Mouse (Mus musculus): ENCODE measurements around the gene Bco2.

Gene Bco2

DNA sequence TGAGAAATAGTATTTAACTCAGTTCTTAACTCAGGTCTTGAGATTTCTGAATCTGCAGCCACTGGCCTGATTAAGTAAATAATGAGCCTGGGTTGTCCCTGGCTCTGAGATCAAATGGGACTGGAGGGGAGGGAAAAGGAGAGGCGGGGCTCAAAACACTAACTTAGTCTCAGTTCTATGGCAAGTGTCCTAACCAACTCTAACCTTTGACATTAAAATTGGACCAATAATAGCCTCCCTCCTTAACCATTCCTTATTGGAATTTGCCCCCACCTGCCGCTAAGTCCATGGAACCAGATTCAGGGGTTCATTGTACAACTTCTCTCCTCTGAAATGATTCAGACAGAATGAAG lies at the start of gene Bco2:
TSS of gene Bco2 (minus strand) at position 88 of the 353 bp plus-strand sequence.
- in situ Hi-C loops (cut with MboI) = no loop called here

DNA sequence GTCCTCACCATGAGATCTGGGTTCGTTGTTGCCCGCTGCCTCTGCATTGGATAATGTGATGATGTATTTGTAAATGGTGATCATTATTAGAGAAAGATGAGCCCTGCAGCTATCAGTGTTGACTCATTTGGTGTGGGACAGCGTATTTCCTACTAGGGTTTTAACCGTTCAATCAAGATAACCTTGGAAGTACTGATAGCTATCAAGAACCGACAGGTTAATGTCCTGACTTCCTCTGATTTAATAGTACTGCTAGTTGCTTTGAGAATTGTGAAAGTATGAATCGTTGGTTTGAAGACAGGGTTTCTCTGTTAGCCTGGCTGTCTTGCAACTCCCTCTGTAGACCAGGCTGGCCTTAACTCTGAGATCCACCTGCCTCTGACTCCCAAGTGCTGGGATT lies 49.4 kb upstream of the Bco2 start:
- in situ Hi-C loops (cut with MboI) = no loop called here

- in situ Hi-C loops (cut with MboI) = no loop called here
Observed at GRCm38 (mm10) chr9:50603998-50604324, 49.0 kb upstream of the Bco2 start.

DNA sequence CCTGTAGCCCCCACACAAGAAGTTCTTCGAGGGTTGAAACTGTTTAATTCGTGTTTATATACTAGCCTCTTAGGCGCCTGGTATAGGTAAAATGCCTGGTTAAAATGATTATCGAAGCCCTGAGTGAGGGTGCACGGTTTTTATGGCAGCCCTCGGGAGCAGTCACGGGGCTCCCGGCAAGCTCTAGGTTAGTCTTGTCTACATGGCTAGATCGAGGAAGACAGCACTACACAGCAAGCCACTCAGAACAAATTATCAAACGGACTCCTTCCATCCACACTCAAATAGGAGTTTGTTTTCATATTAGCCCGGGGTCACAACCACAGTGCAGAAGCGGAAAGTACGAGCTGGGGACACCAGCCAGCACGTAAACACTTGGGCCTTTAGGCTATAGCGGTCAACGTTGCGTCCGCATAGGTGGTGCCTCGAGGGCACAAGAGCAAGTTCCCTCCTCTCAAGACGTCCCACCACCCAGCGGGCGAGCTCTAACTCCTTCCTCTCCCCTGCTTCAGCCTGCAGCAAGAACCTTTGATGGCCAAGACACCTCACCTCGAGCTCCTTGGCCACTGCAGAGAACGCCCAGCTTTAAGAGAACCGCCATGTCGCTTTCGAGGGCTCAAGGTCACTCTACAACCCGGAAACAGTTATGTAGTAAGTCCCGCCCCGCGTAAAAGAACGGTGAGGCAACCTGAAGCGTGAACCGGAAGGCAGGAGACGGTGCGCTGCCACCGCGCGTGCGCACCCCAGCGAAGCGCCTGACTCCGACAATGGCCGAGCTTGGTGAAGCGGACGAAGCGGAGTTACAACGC lies 48.4 kb upstream of the Bco2 start, which contains the start of the genes Sdhd and Timm8b:
TSS of gene Sdhd (minus strand) at position 624 of the 809 bp plus-strand sequence.
TSS of gene Timm8b (plus strand) at position 722 of the 809 bp plus-strand sequence.
- in situ Hi-C loops (cut with MboI) = no loop called here

GRCm38 (mm10) chr9:50602055-50602845 lies 47.3 kb upstream of the Bco2 start:
- in situ Hi-C loops (cut with MboI) = no loop called here

GRCm38 (mm10) chr9:50601536-50601935 lies 46.6 kb upstream of the Bco2 start:
- in situ Hi-C loops (cut with MboI) = no loop called here

GRCm38 (mm10) chr9:50596973-50597372 lies 42.0 kb upstream of the Bco2 start:
- in situ Hi-C loops (cut with MboI) = loop anchor here (5.0 kb wide), 1 partner anchor 70 kb away; the partner anchor contains the start of gene Pts

- in situ Hi-C loops (cut with MboI) = loop anchor here (5.0 kb wide), 1 partner anchor 68 kb away; the partner anchor contains the start of gene Pts
Observed at GRCm38 (mm10) chr9:50594794-50595417, 39.9 kb upstream of the Bco2 start.

DNA sequence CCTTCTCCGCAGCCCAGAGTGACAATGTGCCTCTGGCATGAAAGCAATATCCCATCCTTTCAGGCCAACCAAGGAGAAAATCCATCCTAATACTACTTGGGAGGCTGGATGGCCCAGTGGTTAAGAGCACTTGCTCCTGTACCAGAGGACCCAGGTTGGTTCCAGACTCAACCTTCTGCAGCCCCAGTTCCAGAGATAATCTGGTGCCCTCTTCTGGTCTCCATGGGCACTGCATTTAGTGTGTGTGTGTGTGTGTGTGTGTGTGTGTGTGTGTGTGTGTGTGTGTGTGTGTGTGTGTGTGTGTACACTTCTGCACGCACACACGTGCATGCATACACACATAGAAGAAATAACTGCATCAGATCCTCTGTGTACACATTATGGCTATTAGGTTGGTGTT lies 38.6 kb upstream of the Bco2 start:
- in situ Hi-C loops (cut with MboI) = no loop called here

GRCm38 (mm10) chr9:50592955-50593354 lies 38.0 kb upstream of the Bco2 start:
- in situ Hi-C loops (cut with MboI) = no loop called here

- in situ Hi-C loops (cut with MboI) = no loop called here
Observed at GRCm38 (mm10) chr9:50590856-50591518, 36.0 kb upstream of the Bco2 start.

DNA sequence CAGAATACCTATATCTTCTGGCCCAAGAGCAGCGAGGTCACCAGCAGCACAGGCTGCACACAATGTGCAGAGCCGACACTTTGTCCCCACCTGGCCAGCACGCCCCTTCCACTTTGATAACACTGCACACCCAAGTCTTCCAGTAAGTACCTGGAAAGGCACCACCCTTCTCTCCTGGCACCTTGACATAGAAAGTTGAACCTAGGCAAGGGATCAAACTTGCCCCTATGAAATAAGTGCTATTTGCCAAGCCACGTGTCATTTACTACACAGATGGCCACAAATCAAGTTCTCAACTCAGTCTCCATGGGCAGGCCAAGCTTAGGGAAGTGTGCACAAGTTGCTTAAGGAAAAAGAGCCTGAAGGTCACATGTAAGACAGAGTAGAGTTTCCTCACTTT lies 32.0 kb upstream of the Bco2 start:
- in situ Hi-C loops (cut with MboI) = no loop called here

GRCm38 (mm10) chr9:50585145-50585818 lies 30.3 kb upstream of the Bco2 start:
- in situ Hi-C loops (cut with MboI) = no loop called here

GRCm38 (mm10) chr9:50580370-50580769 lies 25.4 kb upstream of the Bco2 start:
- in situ Hi-C loops (cut with MboI) = no loop called here

DNA sequence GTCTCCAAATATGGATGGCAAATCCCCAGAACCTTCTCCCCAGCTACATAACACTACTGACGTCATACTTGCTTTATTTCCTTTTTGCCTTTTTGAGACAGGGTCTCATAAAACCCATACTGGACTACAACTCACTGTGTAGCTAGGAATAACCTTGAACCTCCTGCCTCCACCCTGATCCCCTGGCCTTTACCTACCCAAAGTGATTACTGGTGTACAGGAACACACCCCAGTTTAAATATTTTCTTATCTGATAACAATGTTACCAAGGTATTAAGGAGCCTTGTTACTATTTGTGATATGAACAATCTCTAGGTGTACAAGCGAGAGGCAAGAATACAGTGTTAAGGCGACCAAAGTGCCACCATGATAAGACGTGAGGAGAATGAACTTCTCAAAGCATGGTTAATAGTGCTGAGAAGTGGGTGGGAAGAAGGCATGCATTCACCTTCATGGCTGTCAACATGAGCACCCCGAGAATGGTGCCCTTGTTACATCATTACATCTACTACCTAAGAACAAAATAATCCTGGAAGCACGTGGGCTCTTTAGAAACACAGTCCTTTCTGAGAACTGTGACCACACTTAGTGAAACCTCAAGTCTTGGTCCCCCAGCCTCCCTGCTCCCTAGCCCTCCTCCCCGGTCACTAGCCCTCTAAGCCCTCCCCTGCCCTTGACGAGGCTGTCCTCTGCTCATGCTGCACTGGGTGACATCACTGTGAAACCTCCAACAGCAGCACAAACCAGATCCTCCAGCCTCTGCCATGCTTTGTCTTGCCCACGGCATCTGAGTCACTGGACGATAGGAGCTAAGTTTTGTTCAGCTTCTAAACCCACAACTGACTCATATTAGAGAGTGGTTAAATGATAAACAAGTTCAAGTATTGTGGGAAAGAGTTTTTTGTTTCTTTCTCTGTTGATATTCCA lies 14.9 kb upstream of the Bco2 start:
- in situ Hi-C loops (cut with MboI) = no loop called here

DNA sequence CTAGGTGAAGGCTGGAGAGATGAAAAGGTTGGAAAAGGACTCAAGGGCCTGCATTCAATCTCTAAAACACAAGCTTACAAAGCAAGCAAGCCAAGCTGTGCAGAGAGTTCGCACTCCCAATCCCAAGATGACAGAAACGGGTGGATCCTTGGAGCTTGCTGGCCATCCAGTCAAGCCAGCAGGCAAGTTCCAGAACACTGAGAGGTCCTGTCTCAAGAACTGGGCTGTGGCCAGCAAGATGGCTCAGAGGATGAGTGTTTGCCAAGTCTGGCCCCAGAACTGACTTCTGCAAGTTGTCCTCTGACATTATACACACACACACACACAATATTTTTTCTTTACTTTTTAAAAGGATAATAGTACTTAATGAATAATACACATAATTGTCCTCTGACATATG lies 12.9 kb upstream of the Bco2 start:
- in situ Hi-C loops (cut with MboI) = no loop called here

DNA sequence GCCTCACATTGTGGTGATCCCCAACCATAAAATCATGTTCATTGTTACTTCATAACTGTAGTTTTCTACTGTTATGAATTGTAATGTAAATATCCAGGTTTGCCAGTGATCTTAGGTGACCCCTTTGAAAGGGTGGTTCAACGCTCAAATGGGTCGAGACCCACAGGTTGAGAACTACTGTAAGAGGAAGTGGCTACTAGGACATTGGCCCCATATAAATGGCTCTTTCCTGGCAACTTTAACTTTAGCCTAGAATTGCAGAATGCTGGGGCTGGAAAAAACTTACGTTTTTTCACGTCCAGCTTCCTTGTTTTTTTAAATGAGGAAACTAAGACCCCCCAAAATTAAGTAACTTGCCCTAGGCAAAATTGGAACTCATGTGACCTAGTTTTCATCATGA lies 12.4 kb upstream of the Bco2 start:
- in situ Hi-C loops (cut with MboI) = no loop called here

- in situ Hi-C loops (cut with MboI) = no loop called here
Observed at GRCm38 (mm10) chr9:50565940-50566339, 11.0 kb upstream of the Bco2 start.

GRCm38 (mm10) chr9:50565173-50565572 lies 10.2 kb upstream of the Bco2 start:
- in situ Hi-C loops (cut with MboI) = no loop called here

DNA sequence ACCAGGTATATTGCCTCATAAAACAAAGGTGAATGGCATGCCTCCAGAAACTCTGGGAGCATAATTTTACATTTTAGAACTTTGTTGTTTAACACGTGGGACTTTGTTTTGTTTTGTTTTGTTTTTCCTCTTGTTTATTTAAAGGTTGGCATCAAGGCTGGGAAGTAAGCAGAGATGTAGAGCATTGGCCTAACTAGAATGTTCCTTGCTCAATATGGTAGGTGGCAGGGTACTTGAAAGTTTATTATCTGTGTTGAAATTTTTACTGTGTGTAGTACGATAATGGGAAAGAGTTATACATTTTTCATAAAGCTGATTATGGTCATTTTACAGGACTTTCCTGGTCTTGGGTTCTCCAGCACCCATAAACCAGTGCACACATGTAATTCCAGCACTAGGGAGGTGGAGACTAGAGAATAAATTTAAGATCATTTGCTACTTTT lies 7.0 kb upstream of the Bco2 start:
- in situ Hi-C loops (cut with MboI) = no loop called here
